Mouse (Mus musculus): ENCODE measurements around the gene Pkdrej. TPM values are rescaled to one million over a fixed set of nuclear protein-coding genes. Genes with fewer than 3 reads are reported as not detected.
A peak's percentile ranks its signal among the peaks of the same experiment; 100 is the strongest.

Gene Pkdrej
- polyA plus RNA-seq, 1 experiment from 2014 or later: 0.24 TPM

DNA sequence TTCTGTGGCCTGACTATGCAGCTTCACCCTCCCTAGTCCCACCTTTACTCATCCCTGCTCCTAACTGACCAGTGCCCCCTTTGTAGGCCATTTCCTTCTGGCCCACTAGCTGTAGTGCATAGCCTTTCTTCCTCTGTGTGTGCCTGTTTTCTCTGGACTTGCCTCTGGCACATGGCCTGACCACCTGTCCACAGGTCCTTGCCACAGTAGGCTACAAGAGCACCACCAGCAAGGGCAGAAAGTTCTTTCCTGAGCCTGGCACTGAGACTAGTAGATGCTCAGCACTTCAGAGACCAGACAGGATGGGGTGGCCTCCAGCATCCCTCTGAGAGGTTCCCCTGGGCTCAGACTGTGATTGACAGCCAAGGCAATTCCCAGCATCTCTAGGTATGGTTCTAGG lies 23.5 kb upstream of the Pkdrej start:
- Histone ChIP-seq H3K27ac (ENCODE audit: low read depth) (no peak overlapping the region), H3K9ac (no peak overlapping the region), H3K4me2 (no peak overlapping the region), H3K36me3 (ENCODE audit: insufficient read depth) (no peaks in the 10 kb centered on the region), H3K4me1 (ENCODE audit: insufficient read depth) (no peaks in the 10 kb centered on the region), H3K4me3 (ENCODE audit: low read depth, low read length) (no peak overlapping the region), H3K27me3 (ENCODE audit: insufficient read depth, low read length) (no peaks in the 10 kb centered on the region), H3K9me3 (ENCODE audit: low read depth, low read length) (no peaks in the 10 kb centered on the region)
- DNase-seq (no peak), ATAC-seq (ENCODE audit: insufficient read depth) (no peak)
- TF ChIP-seq CTCF (IDR thresholded peaks at IDR 0.05; ENCODE audit: low read depth): no peak

- ATAC-seq (ENCODE audit: insufficient read depth): no peak
- no peak for TF ChIP-seq CTCF (IDR thresholded peaks at IDR 0.05; ENCODE audit: low read depth)
- DNase-seq: no peak
- H3K9ac ChIP-seq: no peak overlapping the region
- H3K36me3 ChIP-seq (ENCODE audit: insufficient read depth): no peaks in the 10 kb centered on the region
- H3K4me3 ChIP-seq (ENCODE audit: low read depth, low read length): no peak overlapping the region
- H3K4me1 ChIP-seq (ENCODE audit: insufficient read depth): no peaks in the 10 kb centered on the region
- H3K27ac ChIP-seq (ENCODE audit: low read depth): no peak overlapping the region
- 70% methylated on average over 5 of the region's 5 CpGs for WGBS
- H3K9me3 ChIP-seq (ENCODE audit: low read depth, low read length): no peaks in the 10 kb centered on the region
- no peak overlapping the region for H3K4me2 ChIP-seq
- no peaks in the 10 kb centered on the region for H3K27me3 ChIP-seq (ENCODE audit: insufficient read depth, low read length)
Measured at GRCm38 (mm10) chr15:85841796-85842360, 20.3 kb upstream of the Pkdrej start.

- no peaks in the 10 kb centered on the region for H3K4me1 ChIP-seq (ENCODE audit: insufficient read depth)
- no peak overlapping the region for H3K27ac ChIP-seq (ENCODE audit: low read depth)
- WGBS: 28% methylated on average over 6 of the region's 6 CpGs
- DNase-seq (no peak), ATAC-seq (ENCODE audit: insufficient read depth) (no peak)
- no peak overlapping the region for H3K4me3 ChIP-seq (ENCODE audit: low read depth, low read length)
- H3K4me2 ChIP-seq: no peak overlapping the region
- no peak overlapping the region for H3K9ac ChIP-seq
- TF ChIP-seq CTCF (IDR thresholded peaks at IDR 0.05; ENCODE audit: low read depth): peak; percentile 63
- no peaks in the 10 kb centered on the region for H3K9me3 ChIP-seq (ENCODE audit: low read depth, low read length)
- H3K36me3 ChIP-seq (ENCODE audit: insufficient read depth): no peaks in the 10 kb centered on the region
- H3K27me3 ChIP-seq (ENCODE audit: insufficient read depth, low read length): no peaks in the 10 kb centered on the region
Measured at GRCm38 (mm10) chr15:85840983-85841382, 19.4 kb upstream of the Pkdrej start.

- DNase-seq (no peak), ATAC-seq (ENCODE audit: insufficient read depth) (no peak)
- no peak overlapping the region for H3K27ac ChIP-seq (ENCODE audit: low read depth)
- no peaks in the 10 kb centered on the region for H3K27me3 ChIP-seq (ENCODE audit: insufficient read depth, low read length)
- H3K4me2 ChIP-seq: no peak overlapping the region
- no peak overlapping the region for H3K9ac ChIP-seq
- H3K9me3 ChIP-seq (ENCODE audit: low read depth, low read length): no peaks in the 10 kb centered on the region
- H3K4me1 ChIP-seq (ENCODE audit: insufficient read depth): no peaks in the 10 kb centered on the region
- H3K4me3 ChIP-seq (ENCODE audit: low read depth, low read length): no peak overlapping the region
- WGBS: 91% methylated on average over 5 of the region's 5 CpGs
- no peaks in the 10 kb centered on the region for H3K36me3 ChIP-seq (ENCODE audit: insufficient read depth)
- no peak for TF ChIP-seq CTCF (IDR thresholded peaks at IDR 0.05; ENCODE audit: low read depth)
Measured at GRCm38 (mm10) chr15:85836887-85837286, 15.4 kb upstream of the Pkdrej start.

DNA sequence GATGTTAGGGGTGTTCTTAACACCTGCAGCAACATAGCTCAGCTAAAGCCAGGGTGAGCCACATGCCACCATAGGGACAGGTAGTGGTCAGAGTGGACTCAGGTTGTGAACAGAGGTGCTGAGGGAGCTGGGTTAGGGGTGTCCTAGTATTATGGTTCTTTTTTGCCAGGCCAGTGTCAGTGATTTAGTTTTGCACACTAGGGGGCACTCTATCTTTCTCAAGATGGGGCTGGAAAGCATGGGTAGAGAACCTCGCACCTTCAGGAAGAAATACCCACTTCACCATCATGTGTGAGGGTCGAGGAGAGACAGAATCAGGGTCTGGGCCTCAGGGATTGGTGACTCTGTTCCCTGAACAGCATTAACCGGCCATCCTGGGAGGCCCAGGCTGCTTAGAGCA lies 13.8 kb upstream of the Pkdrej start:
- H3K4me1 ChIP-seq (ENCODE audit: insufficient read depth): no peaks in the 10 kb centered on the region
- WGBS: 47% methylated on average over 3 of the region's 3 CpGs
- ATAC-seq (ENCODE audit: insufficient read depth) (no peak), DNase-seq (no peak)
- H3K27ac ChIP-seq (ENCODE audit: low read depth): no peak overlapping the region
- peak; percentile 32; the same call in 1 of the 2 replicates for TF ChIP-seq CTCF (IDR thresholded peaks at IDR 0.05; ENCODE audit: low read depth)
- H3K36me3 ChIP-seq (ENCODE audit: insufficient read depth): no peaks in the 10 kb centered on the region
- no peak overlapping the region for H3K9ac ChIP-seq
- H3K4me2 ChIP-seq: no peak overlapping the region
- H3K9me3 ChIP-seq (ENCODE audit: low read depth, low read length): no peaks in the 10 kb centered on the region
- H3K27me3 ChIP-seq (ENCODE audit: insufficient read depth, low read length): no peaks in the 10 kb centered on the region
- H3K4me3 ChIP-seq (ENCODE audit: low read depth, low read length): no peak overlapping the region

DNA sequence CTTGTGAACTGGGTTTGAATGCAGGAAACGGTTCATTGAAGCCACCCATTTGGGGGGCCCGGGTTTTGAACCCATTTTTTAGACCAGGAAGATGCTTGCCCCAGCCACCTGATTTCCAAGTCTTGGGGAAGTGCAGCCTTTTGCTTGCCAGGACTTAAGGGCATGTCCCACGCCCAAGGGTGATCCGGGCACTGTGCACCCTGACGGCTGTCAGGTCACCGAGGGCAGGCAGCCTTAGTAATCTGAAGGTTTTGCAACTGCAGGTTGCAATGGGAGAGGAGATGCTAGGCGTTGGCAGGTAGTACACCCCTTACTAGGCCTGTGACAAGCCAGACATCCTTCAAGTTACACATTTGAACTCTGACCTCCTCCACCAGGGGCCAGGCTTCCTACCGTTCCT lies 11.1 kb upstream of the Pkdrej start:
- Histone ChIP-seq H3K27ac (ENCODE audit: low read depth) (no peak overlapping the region), H3K36me3 (ENCODE audit: insufficient read depth) (no peaks in the 10 kb centered on the region), H3K9me3 (ENCODE audit: low read depth, low read length) (no peaks in the 10 kb centered on the region), H3K4me3 (ENCODE audit: low read depth, low read length) (peak overlapping the region; percentile 53), H3K4me2 (peak overlapping the region; percentile 85), H3K9ac (peak overlapping the region; percentile 52), H3K27me3 (ENCODE audit: insufficient read depth, low read length) (no peaks in the 10 kb centered on the region), H3K4me1 (ENCODE audit: insufficient read depth) (no peaks in the 10 kb centered on the region)
- ATAC-seq (ENCODE audit: insufficient read depth) (no peak), DNase-seq (no peak)
- WGBS: 44% methylated on average over 8 of the region's 8 CpGs
- no peak for TF ChIP-seq CTCF (IDR thresholded peaks at IDR 0.05; ENCODE audit: low read depth)

- Histone ChIP-seq H3K9ac (peak within 1 kb of the TSS; percentile 52), H3K4me3 (ENCODE audit: low read depth, low read length) (peak within 1 kb of the TSS; percentile 53), H3K36me3 (ENCODE audit: insufficient read depth) (no peaks in the 10 kb centered on the region), H3K27me3 (ENCODE audit: insufficient read depth, low read length) (no peaks in the 10 kb centered on the region), H3K9me3 (ENCODE audit: low read depth, low read length) (no peaks in the 10 kb centered on the region), H3K27ac (ENCODE audit: low read depth) (peak within 1 kb of the TSS; percentile 36; the same call in 1 of the 2 replicates), H3K4me2 (peak within 1 kb of the TSS; percentile 85), H3K4me1 (ENCODE audit: insufficient read depth) (no peaks in the 10 kb centered on the region)
- peak; percentile 79 for DNase-seq
- ATAC-seq (ENCODE audit: insufficient read depth): peak; percentile 92
- under 1% methylated on average over 27 of the region's 27 CpGs for WGBS
- 0 out of 2 replicates have a peak, but pooled peaks have one; percentile 11 for TF ChIP-seq CTCF (IDR thresholded peaks at IDR 0.05; ENCODE audit: low read depth)
Measured at GRCm38 (mm10) chr15:85831954-85832590, 10.5 kb upstream of the Pkdrej start, which contains the start of gene Ttc38. Gene Ttc38 (plus strand): TSS chr15:85832306.
